Mouse (Mus musculus): Measurements from ENCODE around the gene Olfr807.

The Olfr807 gene

DNA sequence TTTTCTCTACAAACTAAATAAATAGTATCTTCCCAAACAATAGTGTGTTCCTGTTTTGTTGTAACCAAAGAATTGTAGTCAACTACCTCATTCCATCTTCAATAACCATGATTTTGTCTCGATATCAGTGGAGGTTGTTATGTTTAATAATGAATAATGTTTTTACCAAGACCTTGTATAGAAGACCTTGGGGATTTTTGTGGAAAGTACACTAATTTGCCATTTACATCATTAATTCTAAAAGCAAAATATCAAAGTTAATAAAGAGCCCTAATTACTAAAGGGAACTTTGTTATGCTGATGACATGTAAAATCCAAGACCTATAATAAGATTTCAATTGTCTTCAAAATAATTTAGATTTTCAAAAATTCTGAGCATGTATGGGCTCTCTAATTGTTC lies at the start of gene Olfr807:
Gene Olfr807 (minus strand): TSS at position 101 of the 400 bp plus-strand sequence.
- DNase-seq = no peak

GRCm38 (mm10) chr10:129804296-129804695 lies 46.7 kb upstream of the Olfr807 start, which contains the start of gene Olfr811:
Gene Olfr811, minus strand, starts transcription at chr10:129804396.
- DNase-seq = no peak

DNA sequence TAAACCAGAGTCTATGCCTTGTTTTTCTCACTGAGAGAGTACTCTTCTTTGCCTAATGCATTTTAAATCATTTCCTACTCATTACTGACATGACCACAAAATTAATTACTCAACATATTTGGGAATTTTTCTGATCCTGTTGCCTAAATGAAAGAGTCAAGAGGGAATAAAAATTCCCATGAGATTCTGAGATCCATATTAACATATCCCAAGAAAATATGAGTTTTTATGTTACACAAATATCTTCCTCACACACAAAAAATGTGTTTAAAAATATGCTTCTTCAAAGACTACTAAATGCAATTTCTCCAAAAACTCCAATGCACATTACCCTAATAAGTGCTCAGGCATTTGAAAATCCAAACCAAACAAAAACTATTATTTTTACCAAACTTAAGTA lies 37.2 kb upstream of the Olfr807 start, which contains the start of gene Olfr810:
Gene Olfr810 (minus strand): TSS at position 101 of the 400 bp plus-strand sequence.
- no peak for DNase-seq

GRCm38 (mm10) chr10:129778123-129778522 lies 20.5 kb upstream of the Olfr807 start:
- DNase-seq = no peak

DNA sequence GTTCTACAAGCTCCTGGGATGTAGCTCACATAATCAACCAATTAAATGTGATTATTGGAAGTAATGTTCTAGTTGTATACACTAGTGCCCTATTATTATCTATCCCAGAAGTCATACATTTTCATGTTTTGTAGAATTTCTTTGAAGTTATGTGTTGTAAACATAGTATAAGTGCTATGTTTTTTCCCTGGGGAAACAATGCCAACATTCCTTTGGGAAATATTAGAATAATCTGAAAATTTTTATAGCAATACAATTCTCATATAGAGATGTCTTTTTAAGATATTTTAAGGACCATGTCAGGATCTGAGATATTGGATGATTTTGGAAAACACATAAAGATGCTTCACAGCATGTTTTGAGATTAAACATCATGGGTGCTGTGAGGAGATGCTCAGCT lies 16.7 kb upstream of the Olfr807 start, which contains the start of gene Olfr809:
Gene Olfr809 (plus strand): TSS at position 301 of the 400 bp plus-strand sequence.
- DNase-seq = no peak

- DNase-seq = no peak
Measured at GRCm38 (mm10) chr10:129765182-129765581, 7.6 kb upstream of the Olfr807 start, which contains the start of gene Olfr808. Gene Olfr808, plus strand, starts transcription at chr10:129765482.

GRCm38 (mm10) chr10:129741821-129742220 lies 15.8 kb downstream of the Olfr807 start, which contains the start of gene Olfr806:
Gene Olfr806, minus strand, starts transcription at chr10:129741921.
- DNase-seq = no peak

DNA sequence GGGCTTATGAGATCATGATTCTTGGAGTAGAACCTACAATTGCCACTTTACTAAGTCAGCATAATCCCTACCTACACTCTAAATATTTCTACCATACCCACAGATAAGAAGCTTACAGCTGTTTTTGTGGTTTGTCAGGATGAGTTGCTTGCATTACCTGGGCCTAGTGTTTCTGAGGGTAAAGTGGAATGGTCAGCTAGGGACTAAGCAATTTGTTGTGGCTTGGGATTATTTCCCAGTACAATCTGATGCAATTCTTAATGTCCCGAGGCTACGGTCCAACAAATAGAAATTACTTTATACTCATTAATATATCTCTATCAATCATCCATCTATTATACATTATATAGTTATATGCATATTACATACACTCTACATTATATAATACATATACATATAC lies 28.3 kb downstream of the Olfr807 start, which contains the start of gene Olfr805:
Gene Olfr805 (minus strand): TSS at position 101 of the 400 bp plus-strand sequence.
- no peak for DNase-seq

Data from lung, postnatal 14 days (tissue).